Mouse (Mus musculus) retina, postnatal 1 day (tissue): ENCODE measurements around the gene Ccdc63.

Source experiments
- DNase-seq: peaks from one replicate; pipeline ENCODE4 v3.0.0-alpha.2; 2012

The Ccdc63 gene

DNA sequence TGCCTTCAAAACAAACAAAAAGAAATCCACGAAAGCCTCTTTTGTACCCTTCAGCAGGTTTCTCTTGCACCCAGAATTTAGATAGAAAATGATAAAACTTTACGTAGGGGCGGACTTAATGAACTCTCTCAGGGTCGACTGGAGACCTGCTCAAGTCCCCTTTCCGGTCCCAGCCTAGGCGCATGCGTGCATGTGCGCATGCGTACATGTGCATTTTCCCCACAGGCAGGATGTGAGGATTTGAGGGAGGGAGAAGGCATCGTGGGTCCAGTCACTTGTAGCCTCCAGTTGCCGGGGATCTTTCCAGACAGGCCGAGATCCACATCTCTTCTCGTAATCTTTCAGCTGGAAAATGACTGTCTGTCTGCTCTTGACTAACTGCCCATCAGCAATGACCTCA is 59.2 kb downstream of the Ccdc63 start:
- no peak for DNase-seq

DNA sequence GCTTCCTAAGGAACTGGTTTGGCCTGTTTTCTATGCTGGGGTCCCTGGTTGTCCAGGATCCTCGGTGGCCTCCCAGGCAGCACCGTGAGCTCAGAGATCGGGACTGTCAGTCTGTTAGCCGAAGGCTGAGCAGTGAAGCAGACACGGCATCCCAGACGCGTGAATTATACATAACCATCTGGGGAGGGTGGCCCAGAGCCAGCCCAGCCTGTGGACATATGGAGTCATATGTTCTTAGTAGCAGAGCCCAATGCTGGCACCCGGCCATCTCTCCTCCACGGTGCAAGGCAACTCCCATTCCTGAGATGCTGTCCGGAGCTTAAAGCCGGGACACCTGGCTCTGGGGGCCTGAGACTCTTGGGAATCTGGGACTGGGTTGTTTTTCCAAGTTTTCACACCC is 59.7 kb downstream of the Ccdc63 start:
- peak; percentile 79 for DNase-seq

DNA sequence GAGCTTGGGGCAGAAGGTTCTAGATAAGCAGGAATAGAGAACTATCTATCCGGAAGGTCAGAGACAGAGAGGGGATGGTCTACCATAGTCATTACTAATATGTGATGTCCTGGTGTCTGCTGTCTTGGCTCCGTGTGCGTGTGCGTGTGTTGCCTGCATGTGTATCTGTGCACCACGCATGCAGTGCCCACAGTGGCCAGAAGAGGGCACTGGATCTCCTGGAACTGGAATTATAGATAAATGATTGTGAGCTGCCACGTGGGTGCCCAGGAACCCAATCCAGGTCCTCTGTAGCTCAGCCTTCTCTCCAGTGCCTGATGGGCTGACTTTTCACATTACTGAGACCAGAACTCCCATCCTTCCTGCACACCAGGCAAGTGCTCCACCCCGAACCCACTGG is 60.8 kb downstream of the Ccdc63 start:
- DNase-seq: no peak

DNA sequence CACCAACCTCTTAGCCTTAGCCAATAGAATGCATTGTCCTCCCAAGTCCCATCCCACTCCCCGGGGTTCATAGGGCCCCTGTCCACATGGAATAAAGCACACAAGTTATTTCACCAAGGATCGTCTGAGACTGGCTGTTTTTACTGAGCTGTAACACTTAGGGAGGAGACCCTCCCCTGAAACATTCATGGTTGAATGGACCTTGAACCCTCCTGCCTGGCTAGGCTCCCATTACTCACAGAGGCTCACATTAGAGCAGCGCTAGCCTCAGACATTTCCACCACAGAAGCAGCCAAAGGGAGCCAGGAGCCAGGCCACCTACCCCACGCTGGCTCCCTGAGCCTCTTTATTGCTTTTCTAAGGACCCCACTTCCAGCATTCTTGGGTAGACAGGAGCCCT is 63.4 kb downstream of the Ccdc63 start:
- no peak for DNase-seq

DNA sequence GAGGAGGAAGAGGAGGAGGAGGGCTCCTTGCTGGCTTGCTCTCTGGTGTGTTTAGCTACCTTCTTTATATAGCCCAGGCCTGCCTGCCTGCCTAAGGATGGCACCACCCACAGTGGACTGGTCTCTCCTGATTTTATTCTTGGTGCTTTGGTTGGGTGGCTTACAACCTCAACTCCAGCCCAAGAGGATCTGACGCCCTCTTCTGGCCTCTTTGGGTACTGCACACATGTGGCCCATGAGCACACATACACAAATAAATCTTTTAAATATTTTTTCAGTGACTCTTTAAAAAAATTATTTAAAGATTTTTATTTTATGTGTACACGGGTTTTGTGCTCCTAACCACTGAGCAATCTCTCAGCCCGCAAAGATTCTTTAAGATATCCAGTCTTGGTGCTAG is 64.9 kb downstream of the Ccdc63 start:
- no peak for DNase-seq

DNA sequence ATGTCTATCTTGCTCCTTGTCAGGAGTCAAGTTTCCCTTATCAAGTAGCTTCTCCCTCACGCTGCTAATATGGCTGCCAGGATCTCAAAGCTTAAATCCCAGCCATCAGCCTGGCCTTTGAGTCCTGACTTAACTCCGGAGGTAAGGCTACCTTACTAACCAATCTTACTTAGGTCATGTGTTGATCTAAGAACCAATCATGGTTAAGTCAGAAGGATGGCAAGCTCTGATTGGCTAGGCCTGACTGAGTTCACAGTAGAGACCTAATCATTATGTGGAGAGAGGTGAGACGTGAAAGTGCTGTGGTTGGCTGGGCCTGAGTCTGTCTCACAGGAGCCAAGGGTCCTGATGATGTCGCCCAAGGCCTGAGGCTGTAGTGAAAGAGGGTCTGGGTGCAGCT is 68.6 kb downstream of the Ccdc63 start:
- no peak for DNase-seq

DNA sequence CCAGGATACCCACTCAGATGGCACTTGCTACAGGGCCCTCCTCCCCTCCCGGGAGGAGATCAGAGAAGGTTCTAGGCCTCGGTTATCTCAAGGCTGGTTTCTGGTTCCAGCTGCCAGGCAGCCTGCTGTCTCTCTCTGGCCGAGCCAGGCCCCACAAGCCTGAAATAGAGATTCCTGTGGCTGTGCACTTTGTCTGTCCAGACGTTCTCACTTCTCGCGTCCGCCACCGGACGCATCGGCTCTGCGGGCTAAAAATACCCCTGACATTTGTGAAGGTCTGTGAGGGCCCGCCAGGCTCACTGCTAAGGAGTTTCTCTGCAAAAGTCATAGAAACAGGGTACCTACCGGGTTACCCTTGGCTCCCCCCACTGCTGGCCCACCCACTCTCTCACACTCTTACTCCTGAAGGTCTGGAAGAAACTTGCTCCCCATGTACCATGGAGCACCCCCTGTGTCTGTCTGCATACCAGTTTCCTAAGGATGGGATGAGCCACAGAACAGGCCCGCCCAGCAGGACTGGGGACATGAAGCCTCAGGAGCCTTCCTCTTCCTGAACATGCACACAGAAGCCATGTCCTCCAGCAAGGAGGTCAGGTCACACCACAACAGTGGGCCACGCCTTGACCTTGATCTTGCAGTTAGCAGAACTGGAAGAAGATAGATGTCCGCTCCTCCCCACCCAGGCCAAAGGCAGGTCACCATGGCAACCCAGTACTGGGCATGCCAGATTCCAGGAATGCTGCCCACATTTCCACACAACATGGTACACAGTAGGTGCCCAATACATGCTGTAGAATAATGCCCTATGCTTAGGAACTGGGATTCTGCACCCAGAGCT is 69.4 kb downstream of the Ccdc63 start:
- no peak for DNase-seq

DNA sequence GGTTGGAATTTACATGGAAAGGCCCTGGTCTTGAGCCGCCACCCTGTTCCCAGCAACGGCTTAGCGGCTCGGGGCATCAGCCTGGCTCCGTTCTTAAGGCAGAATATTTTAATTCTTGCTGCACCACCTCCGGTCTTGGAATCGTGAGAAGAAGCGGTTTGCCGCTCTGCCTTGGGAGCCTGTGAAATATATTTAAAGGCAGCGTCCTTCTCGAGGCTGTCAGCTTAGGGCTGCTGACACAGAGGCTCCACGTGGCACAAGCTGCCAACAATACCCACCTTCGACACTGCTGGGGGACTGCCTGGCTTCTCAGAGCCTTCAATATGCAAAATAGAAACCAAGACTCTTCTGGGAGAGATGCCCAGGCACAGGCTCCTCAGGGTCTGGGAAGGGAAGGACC is 72.1 kb downstream of the Ccdc63 start:
- no peak for DNase-seq

DNA sequence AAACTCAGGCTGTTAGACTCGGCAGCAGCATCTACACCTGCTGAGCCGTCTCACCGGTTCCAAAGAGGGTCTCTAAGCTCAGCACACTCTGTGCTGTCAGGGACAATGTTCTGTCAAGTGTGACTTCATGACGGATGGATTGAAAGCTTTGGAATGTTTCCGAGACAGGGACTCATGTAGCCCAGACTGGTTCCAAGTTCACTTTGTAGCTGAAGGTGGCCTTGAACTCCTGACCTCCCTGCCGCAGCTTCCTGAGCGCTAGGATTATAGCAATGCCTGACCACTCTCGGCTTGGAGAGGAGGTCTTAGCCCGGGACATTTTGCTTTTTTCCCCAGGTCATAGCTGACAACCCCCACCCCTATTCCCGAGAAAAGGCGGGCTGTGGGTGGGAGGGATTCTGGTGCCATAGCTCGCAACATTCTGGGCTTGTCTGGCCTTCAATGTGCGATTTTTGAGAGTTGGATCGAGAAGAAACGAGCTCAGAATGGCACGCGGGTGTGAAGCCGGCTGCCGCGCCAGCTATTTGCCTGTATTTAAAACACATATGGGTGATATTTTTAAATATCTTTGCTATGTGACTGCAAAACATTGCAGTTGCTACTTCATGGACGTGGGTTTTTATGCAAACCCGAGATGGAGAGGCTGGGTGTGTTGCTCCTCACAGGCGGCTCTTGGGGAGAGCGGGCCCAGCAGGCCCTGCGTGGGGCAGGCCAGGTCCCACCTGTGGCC is 77.3 kb downstream of the Ccdc63 start:
- DNase-seq: no peak

DNA sequence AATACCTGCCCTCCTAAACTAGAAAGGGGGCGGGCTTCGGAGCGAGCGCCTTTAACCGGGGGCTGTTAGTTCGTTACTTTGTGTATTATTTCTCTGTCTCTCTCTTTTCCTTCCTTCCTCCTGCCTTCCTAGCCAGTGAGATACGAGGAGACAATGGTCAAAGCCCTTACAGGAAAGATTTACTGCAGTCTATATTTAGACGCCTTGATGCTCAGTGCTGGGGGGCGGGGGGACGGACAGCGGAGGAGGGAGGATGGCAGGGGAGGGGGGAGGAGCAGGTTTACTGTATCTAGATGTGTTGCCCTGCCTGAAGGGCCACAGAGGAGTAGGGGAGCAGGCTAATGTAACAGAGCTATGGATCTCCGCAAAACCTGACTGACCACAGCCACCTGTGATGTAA is 78.1 kb downstream of the Ccdc63 start:
- DNase-seq: no peak

DNA sequence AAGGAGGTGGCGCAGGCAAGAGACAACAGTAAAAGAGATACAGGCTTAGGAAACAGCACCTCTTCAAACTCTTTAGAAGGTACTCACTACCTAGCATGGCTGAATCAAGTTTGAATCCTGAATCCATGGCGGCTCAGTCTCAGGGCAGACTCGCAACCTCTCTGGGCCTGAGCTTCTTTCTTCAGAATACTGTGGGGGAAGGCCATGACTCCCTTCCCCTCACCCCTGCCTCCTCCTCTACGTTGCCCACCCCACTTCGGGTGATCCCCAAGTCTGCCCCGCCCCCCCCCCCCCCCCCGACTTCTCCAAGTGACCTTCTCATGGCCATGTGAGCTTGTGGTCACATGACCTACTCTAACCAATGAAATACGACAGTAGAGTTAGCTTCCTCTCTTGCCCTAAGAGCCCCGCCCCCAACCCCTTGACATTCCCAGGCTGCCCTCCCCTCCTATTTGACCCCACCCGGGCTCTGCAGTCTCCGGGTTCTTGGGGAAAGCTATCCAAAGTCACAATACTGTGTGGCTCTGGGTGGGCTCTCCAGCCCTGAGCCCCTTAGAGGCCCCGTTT is 79.8 kb downstream of the Ccdc63 start:
- peak; percentile 83 for DNase-seq

DNA sequence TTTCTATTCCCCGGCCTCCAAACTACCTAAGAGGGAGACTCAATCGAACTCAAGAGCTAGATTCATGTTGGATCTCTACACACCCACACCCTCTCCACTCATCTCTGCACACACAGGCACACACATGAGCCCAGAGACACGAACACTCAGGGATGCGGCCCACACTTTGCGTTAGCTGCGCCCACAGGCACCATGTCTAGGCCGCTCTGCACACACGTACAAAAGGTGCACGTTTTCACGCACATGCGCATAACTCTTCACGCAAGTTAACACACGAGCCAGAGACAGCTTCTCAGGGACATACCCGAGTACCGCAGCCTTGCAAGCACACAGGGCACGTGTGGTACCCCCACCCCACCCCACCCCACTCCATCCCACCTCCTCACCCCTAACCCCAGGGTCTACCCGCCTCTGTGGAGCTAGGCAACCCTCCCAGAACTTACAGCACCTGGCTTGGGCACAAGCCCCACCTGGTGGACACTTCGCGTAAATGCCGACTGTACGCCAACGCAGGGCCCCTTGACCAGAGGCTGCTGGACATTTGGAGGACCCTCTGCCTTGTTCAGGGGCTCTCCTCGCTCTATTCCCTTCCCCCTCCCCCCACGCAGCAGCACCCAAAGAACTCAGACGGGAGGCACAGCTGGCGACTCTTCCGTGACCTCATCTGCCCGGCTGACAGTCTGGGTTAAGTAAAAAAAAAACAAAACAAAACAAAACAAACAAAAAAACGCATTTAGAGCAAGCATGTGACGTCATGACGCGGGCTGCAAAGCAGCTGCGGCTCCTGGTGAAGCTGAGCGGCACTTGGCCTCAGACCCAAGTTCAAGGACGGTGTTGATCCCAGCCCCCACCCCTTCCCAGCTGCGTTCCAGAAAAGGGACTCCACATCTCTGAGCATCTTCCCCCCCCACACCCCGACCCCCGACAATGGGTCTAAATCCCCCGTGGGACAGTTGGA is 81.3 kb downstream of the Ccdc63 start:
- DNase-seq: peak; percentile 87
